Mouse (Mus musculus): ENCODE measurements around the gene Sgms1.

The Sgms1 gene

DNA sequence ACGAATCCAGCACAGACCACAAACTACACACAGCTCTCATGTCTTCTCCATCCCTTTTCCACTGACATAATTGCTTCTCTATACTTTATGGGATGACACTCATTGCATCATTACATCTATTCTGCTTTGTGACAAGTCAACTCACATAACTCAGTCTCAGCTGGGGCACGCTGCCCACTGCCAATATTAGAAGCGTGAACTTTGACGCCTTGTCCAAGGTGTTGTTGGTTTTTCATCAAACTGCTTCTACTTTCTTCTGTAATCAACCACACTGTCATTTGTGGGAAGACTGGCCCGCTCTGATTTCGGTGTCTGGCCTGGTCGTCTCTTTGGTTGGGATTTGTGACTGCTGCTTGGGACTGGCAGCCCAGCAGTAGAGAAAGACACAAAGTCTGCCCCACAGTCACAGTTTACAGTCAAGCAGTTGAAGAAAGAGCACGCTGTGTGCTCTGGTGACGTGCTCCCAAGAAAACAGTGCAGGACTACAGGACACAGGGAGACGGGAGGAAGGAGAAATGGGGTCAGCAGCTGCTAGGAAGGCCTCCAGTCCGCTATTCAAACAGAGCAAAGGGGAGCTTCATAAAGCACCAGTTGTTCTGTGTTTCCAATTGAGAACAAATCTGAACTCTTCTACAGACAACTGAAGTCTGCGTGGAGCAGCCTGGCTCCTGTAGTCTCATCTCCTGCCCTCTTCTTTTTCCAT is 120.2 kb downstream of the Sgms1 start:
- no peak for DNase-seq (ENCODE audit: low spot score)

DNA sequence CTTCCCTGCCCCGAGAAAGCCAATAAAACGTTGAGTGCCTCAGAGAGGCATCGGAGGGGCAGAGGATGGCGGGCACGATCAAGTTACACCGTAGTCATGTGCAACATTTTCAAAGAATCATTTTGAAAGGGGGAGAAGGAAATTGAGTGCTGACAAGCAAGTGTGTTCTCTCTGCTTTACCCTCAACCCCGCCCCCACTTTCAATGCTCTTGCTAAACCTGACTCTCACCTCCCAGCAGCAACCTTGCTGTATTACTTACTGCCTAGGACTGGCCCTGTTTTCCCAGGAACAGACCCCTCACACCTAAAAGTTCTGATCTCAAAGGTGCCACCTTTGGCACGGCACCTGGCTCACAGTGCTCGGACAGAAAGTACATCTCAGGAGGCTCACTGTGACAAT is 121.0 kb downstream of the Sgms1 start:
- no peak for DNase-seq (ENCODE audit: low spot score)

DNA sequence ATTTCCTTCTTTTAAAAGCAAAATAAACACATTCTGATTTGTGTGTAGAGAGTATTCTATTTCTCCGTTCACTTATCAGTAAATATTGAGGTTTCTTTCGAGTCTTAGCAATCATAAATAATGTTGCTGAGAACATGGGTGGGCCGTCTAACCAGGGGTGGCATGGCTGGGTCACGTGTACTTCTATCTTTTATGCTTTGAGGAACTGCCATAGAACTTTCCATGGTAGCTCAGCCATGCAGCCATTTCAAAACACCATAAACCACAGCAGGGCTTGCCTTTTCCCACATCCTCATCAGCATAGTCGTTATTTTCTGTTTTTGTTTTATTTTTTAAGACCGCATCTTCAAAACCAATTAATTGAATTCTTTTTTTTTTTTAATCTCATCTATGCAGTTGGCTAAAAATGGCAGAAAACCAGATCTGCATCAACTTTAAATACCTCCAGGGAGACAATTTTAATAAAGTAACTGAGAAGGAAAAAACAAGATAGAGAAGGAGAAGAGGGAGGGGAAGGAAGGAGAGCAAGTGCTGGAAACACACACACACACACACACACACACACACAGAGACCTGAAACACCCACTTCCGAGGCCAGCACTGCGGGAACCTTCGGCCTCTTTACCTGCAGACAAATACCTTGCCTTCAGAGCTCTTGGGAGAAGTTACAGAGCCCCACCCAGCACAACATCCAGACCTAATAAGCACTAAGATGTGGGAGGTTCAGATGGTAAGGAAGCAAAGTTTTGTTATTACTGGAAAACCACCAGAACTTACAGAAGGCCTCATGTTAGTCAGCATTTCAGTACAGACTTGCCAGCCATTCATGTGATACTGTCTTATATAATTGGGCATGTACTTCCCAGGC is 122.9 kb downstream of the Sgms1 start:
- DNase-seq (ENCODE audit: low spot score) = no peak

GRCm38 (mm10) chr19:32263753-32264152 is 125.8 kb downstream of the Sgms1 start:
- no peak for DNase-seq (ENCODE audit: low spot score)

DNA sequence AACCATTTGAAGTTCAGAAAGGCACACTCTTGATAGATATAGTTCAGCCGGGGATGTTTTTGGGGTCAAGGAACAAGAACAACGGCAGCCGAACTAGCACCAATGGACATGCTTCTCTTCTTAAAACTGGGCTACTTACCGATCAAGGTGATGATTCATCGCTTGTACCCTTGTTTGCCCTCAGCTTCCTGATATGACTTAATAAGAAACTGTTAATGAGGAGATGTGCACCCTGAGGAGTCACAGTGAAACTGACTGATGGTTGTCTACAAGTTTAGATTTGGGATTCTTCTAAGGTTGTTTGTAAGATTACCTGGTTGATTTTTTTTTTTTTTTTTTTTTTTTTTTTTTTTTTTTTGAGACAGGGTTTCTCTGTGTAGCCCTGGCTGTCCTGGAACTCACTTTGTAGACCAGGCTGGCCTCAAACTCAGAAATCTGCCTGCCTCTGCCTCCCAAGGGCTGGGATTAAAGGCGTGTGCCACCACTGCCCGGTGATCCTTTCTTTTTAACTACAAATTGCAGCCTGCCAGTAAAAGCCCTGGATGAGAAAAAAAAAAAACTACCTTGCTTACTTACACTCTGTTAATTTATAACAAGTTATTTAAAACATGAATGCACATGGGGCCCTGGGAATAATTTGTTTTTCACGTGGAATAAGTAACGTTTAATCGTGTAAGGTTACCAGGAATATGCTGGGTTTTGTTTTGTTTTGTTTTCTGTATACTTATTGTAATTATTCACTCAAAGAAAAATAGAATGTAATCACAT is 126.5 kb downstream of the Sgms1 start:
- no peak for DNase-seq (ENCODE audit: low spot score)

DNA sequence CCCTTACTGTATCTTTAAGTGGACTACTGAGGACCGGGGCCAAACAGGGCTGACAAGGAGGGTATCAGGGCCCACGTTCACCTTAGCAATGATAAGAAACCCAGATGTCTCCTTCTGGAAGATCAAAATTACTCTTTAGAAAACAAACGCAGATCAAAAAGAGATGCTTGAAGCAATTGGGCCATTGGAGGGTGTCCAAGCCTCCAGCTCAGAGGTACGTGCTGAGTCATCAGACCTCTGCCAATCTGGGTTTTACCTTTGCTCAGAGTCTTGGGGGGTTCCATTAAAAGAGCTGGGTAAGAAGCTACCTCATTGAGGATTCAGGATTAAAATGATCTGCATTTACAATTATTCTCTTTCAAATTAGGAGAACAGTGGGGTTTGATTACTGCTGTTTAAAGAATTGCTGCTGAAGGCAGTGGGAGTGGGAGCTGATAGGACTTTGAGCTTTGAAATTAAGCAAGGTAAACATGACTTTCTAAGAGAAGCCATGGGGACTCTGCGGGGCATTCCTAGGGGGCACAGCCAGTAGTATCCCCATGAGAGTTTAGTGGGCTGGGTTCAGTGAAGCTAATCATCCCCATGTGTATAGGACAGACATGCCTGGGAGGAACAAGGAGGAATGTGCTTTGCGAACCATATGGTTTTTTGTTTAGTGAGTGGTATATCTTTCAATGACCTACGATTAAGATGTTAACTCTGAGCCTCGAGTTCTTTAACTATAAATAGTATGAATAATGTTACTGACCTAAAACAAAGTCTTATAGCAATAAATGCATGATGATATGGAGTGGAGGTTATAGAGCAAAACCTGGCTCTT is 128.4 kb downstream of the Sgms1 start:
- no peak for DNase-seq (ENCODE audit: low spot score)

- no peak for DNase-seq (ENCODE audit: low spot score)
These were observed 129.7 kb downstream of the Sgms1 start for GRCm38 (mm10) chr19:32259830-32260229.

- no peak for DNase-seq (ENCODE audit: low spot score)
These were observed 130.5 kb downstream of the Sgms1 start for GRCm38 (mm10) chr19:32259048-32259447.

DNA sequence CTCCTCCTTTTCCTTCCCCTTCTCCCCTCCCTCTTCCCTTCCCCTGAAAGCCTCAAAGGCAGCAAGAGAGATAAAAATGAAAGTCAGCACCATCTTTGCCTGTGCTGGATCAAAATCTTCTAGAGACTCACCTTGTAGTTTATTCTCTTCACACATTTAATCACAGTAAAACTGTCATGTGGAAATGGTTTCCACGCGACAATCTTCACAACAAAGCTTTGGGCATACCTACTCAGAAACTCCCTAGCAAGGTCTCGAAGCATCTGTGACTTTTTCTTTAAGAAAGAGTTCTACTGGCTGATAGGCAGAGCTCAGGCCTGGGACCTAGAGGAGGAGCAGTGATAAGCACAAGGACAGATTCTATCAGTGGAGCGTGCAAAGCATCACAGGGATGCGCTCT is 131.4 kb downstream of the Sgms1 start:
- DNase-seq (ENCODE audit: low spot score) = no peak

DNA sequence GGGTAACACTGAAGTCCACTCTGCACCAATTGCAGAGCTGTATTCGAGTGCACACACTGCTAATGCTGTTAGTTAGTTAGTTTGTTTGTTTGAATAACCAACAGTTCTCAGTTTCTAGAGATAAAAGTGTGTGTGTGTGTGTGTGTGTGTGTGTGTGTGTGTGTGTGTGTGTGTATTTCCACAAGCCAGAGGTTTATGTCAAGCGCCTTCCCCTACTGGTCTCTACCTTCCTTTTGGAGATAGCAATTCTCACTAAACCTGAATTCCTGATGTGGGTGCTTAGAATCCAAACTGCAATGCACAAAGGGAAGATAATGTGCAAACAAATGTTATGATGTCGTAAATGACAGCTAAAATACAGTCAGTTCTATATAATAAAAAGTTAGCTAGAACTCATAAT is 131.9 kb downstream of the Sgms1 start:
- DNase-seq (ENCODE audit: low spot score) = no peak

- DNase-seq (ENCODE audit: low spot score) = no peak
These were observed 132.7 kb downstream of the Sgms1 start for GRCm38 (mm10) chr19:32256706-32257415.

- DNase-seq (ENCODE audit: low spot score) = no peak
These were observed 133.9 kb downstream of the Sgms1 start for GRCm38 (mm10) chr19:32255429-32256185.

- DNase-seq (ENCODE audit: low spot score) = no peak
These were observed 134.7 kb downstream of the Sgms1 start for GRCm38 (mm10) chr19:32254739-32255344.

DNA sequence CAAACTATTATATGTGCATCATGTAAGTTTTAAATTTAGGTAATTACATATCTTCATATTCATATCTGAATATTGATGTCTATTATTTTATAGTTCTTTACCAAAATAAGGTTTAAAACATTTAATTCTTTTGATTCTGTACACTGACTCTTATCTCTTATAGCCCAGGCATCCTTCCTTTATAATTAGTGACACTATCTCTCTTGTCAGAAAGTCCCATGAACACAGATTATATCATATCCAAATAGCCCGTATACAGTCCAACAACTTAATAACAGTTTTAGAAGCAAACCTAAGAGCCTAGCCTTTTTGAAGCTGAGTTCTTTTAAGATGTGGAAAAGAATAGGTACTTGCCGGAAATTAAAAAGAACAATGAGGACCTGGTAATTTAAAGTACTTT is 135.3 kb downstream of the Sgms1 start:
- DNase-seq (ENCODE audit: low spot score) = no peak

DNA sequence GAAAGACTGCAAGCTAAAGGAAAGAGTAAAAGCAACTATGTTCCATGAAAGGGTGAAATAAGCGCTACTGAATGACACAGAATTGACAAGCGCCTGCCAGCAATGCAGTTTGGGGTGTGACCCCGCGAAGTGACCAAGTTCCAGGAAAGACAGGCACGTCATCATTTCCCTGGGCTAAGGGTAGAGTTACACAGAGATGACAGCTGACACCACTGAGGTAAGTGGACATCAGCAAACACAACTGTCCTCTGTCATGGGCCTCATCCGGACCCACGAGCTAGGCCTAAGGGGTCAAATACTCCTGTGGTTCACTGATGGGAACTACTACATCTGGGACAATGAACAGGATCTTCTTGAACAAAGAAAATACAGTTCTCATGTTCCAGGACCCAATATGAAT is 136.5 kb downstream of the Sgms1 start:
- DNase-seq (ENCODE audit: low spot score) = no peak

- no peak for DNase-seq (ENCODE audit: low spot score)
These were observed 137.1 kb downstream of the Sgms1 start for GRCm38 (mm10) chr19:32252451-32252850.

- no peak for DNase-seq (ENCODE audit: low spot score)
These were observed 140.1 kb downstream of the Sgms1 start for GRCm38 (mm10) chr19:32249181-32250130.

GRCm38 (mm10) chr19:32244881-32245280 is 144.6 kb downstream of the Sgms1 start:
- no peak for DNase-seq (ENCODE audit: low spot score)

GRCm38 (mm10) chr19:32243246-32243645 is 146.3 kb downstream of the Sgms1 start:
- DNase-seq (ENCODE audit: low spot score) = no peak

Data from urinary bladder, postnatal 10 days (tissue).